Mouse (Mus musculus) thymus, adult 2 months (tissue): ENCODE results near the gene Nrm.

Source experiments
- CTCF ChIP-seq: fragments of 200-500 bp; IDR thresholded peaks from 2 replicates; pipeline ENCODE4 v1.5.1; 2012; ENCODE audit warnings: mild to moderate bottlenecking, control low read depth, low read length, moderate library complexity, borderline replicate concordance; ENCODE audit not compliant: control insufficient read depth, poor library complexity, insufficient read depth; ENCODE audit errors: extremely low read depth
- POLR2A ChIP-seq: fragments of 200-500 bp; IDR thresholded peaks from 2 replicates; pipeline ENCODE4 v1.6.1; 2012; ENCODE audit warnings: mild to moderate bottlenecking, low read length, control low read depth, moderate library complexity; ENCODE audit not compliant: control insufficient read depth, poor library complexity, insufficient read depth; ENCODE audit errors: extremely low read depth

GRCm38 (mm10) chr17:35859835-35860234 lies 1.3 kb upstream of the Nrm start:
- TF ChIP-seq CTCF (no peak), POLR2A (no peak)
